In the genomic region with DNA sequence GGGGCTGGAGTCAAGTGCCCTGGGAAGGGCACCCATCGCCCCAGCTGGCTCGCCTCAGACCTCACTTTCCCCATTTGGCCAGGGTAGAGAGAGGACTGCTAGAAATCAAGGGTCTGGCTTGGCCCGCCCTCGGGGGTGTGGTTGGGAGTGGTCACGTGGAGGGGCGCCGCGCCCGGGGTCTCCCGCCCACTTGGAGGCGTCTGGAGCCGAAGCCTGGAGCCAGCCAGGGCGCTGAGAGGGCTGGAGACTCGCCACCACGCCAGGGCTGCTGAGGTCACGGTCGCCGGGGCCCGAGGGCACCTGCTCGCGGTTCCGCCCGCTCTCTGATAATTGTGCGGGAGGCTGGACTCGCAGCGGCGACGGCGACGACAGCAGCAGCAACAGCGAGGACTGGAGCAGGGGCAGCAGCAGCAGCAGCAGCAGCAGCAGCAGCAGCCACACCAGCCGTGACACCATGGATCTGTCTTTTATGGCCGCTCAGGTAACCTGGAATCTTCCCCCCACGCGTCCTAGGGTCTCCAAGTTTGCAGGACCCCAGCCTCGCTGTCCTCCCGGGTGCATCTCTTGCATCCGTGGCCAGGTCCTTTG, we compare ENCODE assay signal across 8 mouse cellular contexts. TPM values are rescaled to one million over a fixed set of nuclear protein-coding genes. Genes with fewer than 3 reads are reported as not detected.
DNase-seq lines count a peak whose midpoint lies in the region.
"Had no signal": no experiment of that assay in that cellular context is flagged by ENCODE, and none has a peak within 500 bp of the region (broad histone marks: within the 10 kb centered on the region; RNA-seq: fewer than 3 reads in every experiment).

A gene (plus strand): TSS at position 187 of the 588 bp plus-strand sequence.

- DNase-seq in adrenal gland, adult 2 months, result peak; percentile 69
- DNase-seq in embryo, embryonic 11 days, result peak; percentile 92
- DNase-seq in gastrocnemius, postnatal 4 days (ENCODE audit: low spot score in 2 of 2), result peak; percentile 81 to 86
- DNase-seq in induced T-regulatory cell, adult 2 months (ENCODE audit: low read depth), result peak; percentile 19
- DNase-seq in left cerebral cortex, adult 8-10 months (ENCODE audit: low spot score in 2 of 2), result peak in 1 of 2 experiments; percentile 61
- DNase-seq in lung, postnatal 36 days, result peak; percentile 84
- peak; percentile 84 for DNase-seq in right cerebral cortex, postnatal 4 days

RNA-seq across cellular contexts. Expression of the gene that starts here (rescaled TPM):
- 1 to 10 TPM; 3.6 to 5.6 TPM for total RNA-seq in adrenal gland, adult 2 months (2021)
- polyA plus RNA-seq in adrenal gland, adult 2 months (2012; rRNA removed), result 3.8 and 4.0 TPM in 2 replicates
- 1 to 10 TPM; 6.4 to 6.7 TPM for total RNA-seq in gastrocnemius, postnatal 4 days (2021)
- 10 to 100 TPM; 76.3 to 85.8 (median 82.5) TPM for total RNA-seq in left cerebral cortex, adult 8-10 months (2022)
- total RNA-seq: common myeloid progenitor, adult 5-6 weeks had no signal

Comparison
In these comparisons a context has a peak if more than half of its experiments do, and no peak if none do; other contexts are left out.
1. RNA of the gene that starts here (total RNA-seq): 76.3 to 85.8 TPM in left cerebral cortex, adult 8-10 months; 6.4 to 6.7 TPM in gastrocnemius, postnatal 4 days and 3.6 to 5.6 TPM in adrenal gland, adult 2 months; every median in the first group is over 10 times any median in the second.